Mouse (Mus musculus): ENCODE results near the gene Mmel1. TPM values are rescaled to one million over a fixed set of nuclear protein-coding genes. Genes with fewer than 3 reads are reported as not detected.

Gene Mmel1
- polyA plus RNA-seq, 1 experiment from 2014 or later: 0.35 TPM

DNA sequence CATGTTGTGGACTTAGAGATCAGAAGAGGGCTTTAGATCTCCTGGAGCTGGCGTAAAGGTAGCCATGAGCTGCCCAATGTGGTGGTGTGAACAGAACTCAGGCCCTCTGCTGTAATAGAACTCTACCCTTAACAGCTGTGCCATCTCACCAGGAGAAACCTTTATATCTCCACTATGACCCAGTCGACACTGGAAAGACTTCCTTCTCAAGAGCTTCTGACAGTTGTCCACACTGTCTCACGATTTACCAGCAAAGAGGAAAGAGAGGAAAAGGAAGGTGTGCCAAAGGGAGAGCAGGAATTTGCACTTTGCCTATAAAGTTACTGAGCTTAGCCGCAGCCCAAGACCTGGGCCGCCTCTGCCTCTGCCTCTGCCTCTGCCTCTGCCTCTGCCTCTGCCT lies 72.4 kb downstream of the Mmel1 start:
- no peaks in the 10 kb centered on the region for H3K27me3 ChIP-seq (ENCODE audit: control insufficient read depth, insufficient read depth, low read depth, low read length)
- H3K4me2 ChIP-seq (ENCODE audit: low read depth, low read length): no peak overlapping the region
- H3K36me3 ChIP-seq (ENCODE audit: control insufficient read depth, insufficient read depth, low read length): no peaks in the 10 kb centered on the region
- no peak overlapping the region for H3K27ac ChIP-seq (ENCODE audit: low read length)
- no peaks in the 10 kb centered on the region for H3K9me3 ChIP-seq (ENCODE audit: control insufficient read depth, low read length)
- H3K4me3 ChIP-seq (ENCODE audit: low read length): no peak overlapping the region
- ATAC-seq (ENCODE audit: low read depth): no peak
- peaks cover 4% of the 10 kb centered on the region; the same call in 1 of the 2 replicates for H3K4me1 ChIP-seq (replicated peaks; ENCODE audit: control insufficient read depth, insufficient read depth, low read length)
- H3K9ac ChIP-seq (ENCODE audit: low read length): no peak overlapping the region
- WGBS: 86% methylated on average over 5 of the region's 5 CpGs

DNA sequence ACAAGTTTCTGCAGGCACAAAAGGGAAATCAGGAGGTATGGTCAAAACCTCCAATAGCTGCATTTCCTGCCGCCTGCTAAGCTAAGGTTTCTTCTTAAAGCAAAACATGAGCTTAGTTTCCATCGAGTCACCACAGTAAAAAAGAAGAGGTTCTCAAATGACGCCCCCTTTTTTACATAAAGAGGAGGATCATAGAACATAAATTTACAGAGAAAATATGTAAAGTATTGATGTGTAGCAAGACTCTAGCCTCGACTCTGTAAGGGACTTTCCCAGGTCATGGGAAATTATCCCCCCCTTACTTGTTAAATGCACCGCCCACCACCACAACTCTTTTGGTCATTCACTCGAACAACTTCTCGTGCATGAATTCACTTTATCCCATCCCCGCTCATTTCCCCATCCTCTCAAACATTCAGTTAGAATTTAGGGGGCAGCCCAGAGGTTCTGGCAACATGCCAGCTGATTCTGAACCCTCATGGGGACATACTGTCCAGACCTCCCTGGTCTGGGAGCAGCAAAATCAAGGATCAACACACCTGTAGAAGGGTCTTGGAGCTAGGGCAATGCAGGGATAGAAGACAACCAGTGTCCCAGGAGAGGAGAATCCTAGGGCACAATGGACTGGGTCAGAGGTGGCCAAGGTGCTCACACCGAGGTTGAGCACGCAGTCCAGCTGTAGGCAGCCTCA lies 73.4 kb downstream of the Mmel1 start:
- WGBS: 77% methylated on average over 10 of the region's 10 CpGs

DNA sequence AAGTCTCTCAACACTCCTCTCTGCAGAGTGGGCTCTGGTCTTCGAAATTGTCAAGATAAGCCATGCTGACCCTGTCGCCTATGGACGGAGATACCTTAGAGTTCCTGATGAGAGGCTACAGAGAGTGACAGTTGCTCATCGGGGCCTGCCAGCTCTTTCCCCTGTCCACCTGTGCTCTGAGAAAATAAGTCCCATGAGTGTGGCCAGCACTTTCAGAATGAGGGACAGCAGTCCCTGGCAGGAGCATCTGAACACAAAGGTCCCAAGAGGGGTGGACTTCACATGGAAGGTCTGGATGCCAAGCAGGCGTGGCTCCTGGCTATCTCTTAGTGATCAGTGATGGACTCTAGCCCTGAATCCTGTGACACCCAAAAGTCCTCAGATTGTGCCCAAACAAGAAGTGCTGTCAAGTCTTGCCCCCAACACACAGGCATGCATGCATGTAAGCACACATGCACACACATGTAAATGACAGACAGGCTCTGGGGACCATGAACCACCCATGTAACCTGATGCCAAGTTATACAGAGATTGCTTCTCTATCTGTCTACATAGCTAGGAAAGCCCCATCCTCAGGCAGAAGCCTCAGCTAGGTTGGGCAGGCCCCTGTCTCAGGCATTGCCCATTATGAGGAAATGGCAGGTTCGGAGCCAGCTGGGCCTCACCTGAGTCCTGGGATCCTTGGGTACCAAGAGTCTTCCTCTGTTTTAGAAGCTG lies 74.1 kb downstream of the Mmel1 start:
- no peak for ATAC-seq (ENCODE audit: low read depth)
- Histone ChIP-seq H3K9me3 (ENCODE audit: control insufficient read depth, low read length) (no peaks in the 10 kb centered on the region), H3K27ac (ENCODE audit: low read length) (no peak overlapping the region), H3K27me3 (ENCODE audit: control insufficient read depth, insufficient read depth, low read depth, low read length) (peaks cover 2% of the 10 kb centered on the region; the same call in 1 of the 2 replicates), H3K4me3 (ENCODE audit: low read length) (no peak overlapping the region), H3K4me1 (replicated peaks; ENCODE audit: control insufficient read depth, insufficient read depth, low read length) (peaks cover 7% of the 10 kb centered on the region; the same call in 1 of the 2 replicates), H3K36me3 (ENCODE audit: control insufficient read depth, insufficient read depth, low read length) (no peaks in the 10 kb centered on the region), H3K4me2 (ENCODE audit: low read depth, low read length) (no peak overlapping the region), H3K9ac (ENCODE audit: low read length) (no peak overlapping the region)
- WGBS: 81% methylated on average over 6 of the region's 6 CpGs

More for the DNA sequence above, 73.4 kb downstream of the Mmel1 start:
- Histone ChIP-seq H3K9me3 (ENCODE audit: control insufficient read depth, low read length) (no peaks in the 10 kb centered on the region), H3K36me3 (ENCODE audit: control insufficient read depth, insufficient read depth, low read length) (no peaks in the 10 kb centered on the region), H3K4me2 (ENCODE audit: low read depth, low read length) (no peak overlapping the region), H3K4me3 (ENCODE audit: low read length) (no peak overlapping the region), H3K9ac (ENCODE audit: low read length) (no peak overlapping the region), H3K27ac (ENCODE audit: low read length) (no peak overlapping the region), H3K27me3 (ENCODE audit: control insufficient read depth, insufficient read depth, low read depth, low read length) (no peaks in the 10 kb centered on the region), H3K4me1 (replicated peaks; ENCODE audit: control insufficient read depth, insufficient read depth, low read length) (peaks cover 4% of the 10 kb centered on the region; the same call in 1 of the 2 replicates)
- ATAC-seq (ENCODE audit: low read depth): no peak

DNA sequence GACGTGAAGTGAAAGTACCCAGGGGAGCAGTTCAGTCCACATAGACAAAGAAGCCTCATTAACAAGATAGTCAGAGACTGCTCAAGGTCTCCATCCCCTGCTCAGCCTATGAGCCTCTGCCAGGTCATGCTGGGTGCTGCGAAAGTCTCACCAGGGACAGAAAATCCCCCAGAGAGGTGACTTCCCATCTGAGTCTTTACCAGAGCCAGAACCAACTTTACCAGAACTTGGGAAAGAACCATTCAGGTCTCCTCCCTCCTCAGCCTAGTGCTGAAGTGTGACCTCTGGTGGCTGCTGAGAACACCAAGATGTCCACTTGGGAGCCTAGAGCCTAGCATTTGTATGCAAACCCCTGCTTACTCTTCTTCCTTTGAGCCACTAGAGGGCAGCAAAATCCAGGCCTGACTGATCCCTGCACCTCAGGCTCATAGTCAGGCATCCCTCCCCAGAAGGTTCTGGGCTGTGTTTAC lies 74.8 kb downstream of the Mmel1 start:
- peaks cover 7% of the 10 kb centered on the region for H3K27me3 ChIP-seq (ENCODE audit: control insufficient read depth, insufficient read depth, low read depth, low read length)
- H3K4me3 ChIP-seq (ENCODE audit: low read length): no peak overlapping the region
- no peaks in the 10 kb centered on the region for H3K9me3 ChIP-seq (ENCODE audit: control insufficient read depth, low read length)
- H3K9ac ChIP-seq (ENCODE audit: low read length): no peak overlapping the region
- H3K27ac ChIP-seq (ENCODE audit: low read length): no peak overlapping the region
- ATAC-seq (ENCODE audit: low read depth): peak; percentile 82
- H3K4me1 ChIP-seq (replicated peaks; ENCODE audit: control insufficient read depth, insufficient read depth, low read length): peaks cover 7% of the 10 kb centered on the region; the same call in 1 of the 2 replicates
- no peaks in the 10 kb centered on the region for H3K36me3 ChIP-seq (ENCODE audit: control insufficient read depth, insufficient read depth, low read length)
- H3K4me2 ChIP-seq (ENCODE audit: low read depth, low read length): no peak overlapping the region
- 23% methylated on average over 2 of the region's 2 CpGs for WGBS

Other genes with a start within 250 kb of the Mmel1 start
- 25.2 and 27.9 TPM in 2 replicates for gene Prdm16, start 232.7 kb upstream of the Mmel1 start, polyA plus RNA-seq (2015; fragmentation: Nextera tagmentation; extraction: Ambion mirVana)
- not detected in 2 replicates for gene Actrt2, start 201.7 kb upstream of the Mmel1 start, polyA plus RNA-seq (2015; fragmentation: Nextera tagmentation; extraction: Ambion mirVana)
- gene Ttc34, start 32.1 kb upstream of the Mmel1 start, polyA plus RNA-seq (2015; fragmentation: Nextera tagmentation; extraction: Ambion mirVana): 0.19 and 0.21 TPM in 2 replicates
- gene Fam213b, start 29.6 kb downstream of the Mmel1 start, polyA plus RNA-seq (2015; fragmentation: Nextera tagmentation; extraction: Ambion mirVana): 31.4 and 34.6 TPM in 2 replicates
- gene Tnfrsf14, start 59.0 kb downstream of the Mmel1 start, polyA plus RNA-seq (2015; fragmentation: Nextera tagmentation; extraction: Ambion mirVana): 1.7 and 1.9 TPM in 2 replicates
- 0.54 and 0.55 TPM in 2 replicates for gene Hes5, start 91.3 kb downstream of the Mmel1 start, polyA plus RNA-seq (2015; fragmentation: Nextera tagmentation; extraction: Ambion mirVana)
- 47.3 and 48.4 TPM in 2 replicates for gene Pank4, start 94.5 kb downstream of the Mmel1 start, polyA plus RNA-seq (2015; fragmentation: Nextera tagmentation; extraction: Ambion mirVana)
- 11.4 and 14.9 TPM in 2 replicates for gene Plch2, start 187.2 kb downstream of the Mmel1 start, polyA plus RNA-seq (2015; fragmentation: Nextera tagmentation; extraction: Ambion mirVana)
- gene Pex10, start 197.4 kb downstream of the Mmel1 start, polyA plus RNA-seq (2015; fragmentation: Nextera tagmentation; extraction: Ambion mirVana): 26.8 and 27.4 TPM in 2 replicates
- 150 and 157 TPM in 2 replicates for gene Rer1, start 216.8 kb downstream of the Mmel1 start, polyA plus RNA-seq (2015; fragmentation: Nextera tagmentation; extraction: Ambion mirVana)
- 6.3 and 6.9 TPM in 2 replicates for gene Morn1, start 217.0 kb downstream of the Mmel1 start, polyA plus RNA-seq (2015; fragmentation: Nextera tagmentation; extraction: Ambion mirVana)

Measured in lung, embryonic 16.5 days (tissue).